Mouse (Mus musculus) MEL (cell line): Measurements from ENCODE around the gene Ccdc105. TPM values are rescaled to one million over a fixed set of nuclear protein-coding genes. Genes with fewer than 3 reads are reported as not detected.

Source experiments
- DNase-seq: peaks from one replicate; pipeline ENCODE4 v3.0.0; 2011; ENCODE audit warnings: low read depth, low spot score
- H3K27ac ChIP-seq: 2 replicates; pipeline ENCODE4 v1.5.1; 2012; ENCODE audit warnings: low read depth, mild to moderate bottlenecking, control low read depth, low read length, moderate library complexity; ENCODE audit not compliant: control insufficient read depth
- H3K27me3 ChIP-seq, 2 experiments: fragments of 150-350 bp in 1 of 2; sonication (generic) in 1 of 2; 2 replicates each; pipeline ENCODE4 v1.6.1; 2012; ENCODE audit warnings: low read length in 2 of 2, mild to moderate bottlenecking in 2 of 2, improper control_type of control experiment in 1 of 2, moderate library complexity in 1 of 2; ENCODE audit not compliant: insufficient read depth in 2 of 2, control insufficient read depth in 1 of 2
- H3K36me3 ChIP-seq, 2 experiments: 2 replicates each; pipeline ENCODE4 v1.6.1; 2012 to 2014; ENCODE audit warnings: low read length in 2 of 2, improper control_type of control experiment in 1 of 2, inconsistent platforms in 1 of 2, mild to moderate bottlenecking in 1 of 2; ENCODE audit not compliant: insufficient read depth in 2 of 2, control insufficient read depth in 1 of 2
- H3K4me1 ChIP-seq, 2 experiments: fragments of 150-350 bp in 1 of 2; sonication (generic) in 1 of 2; 2 replicates each; pipeline ENCODE4 v1.6.1; 2012; ENCODE audit warnings: low read length in 2 of 2, improper control_type of control experiment in 1 of 2, mild to moderate bottlenecking in 1 of 2; ENCODE audit not compliant: insufficient read depth in 2 of 2, control insufficient read depth in 1 of 2
- H3K4me3 ChIP-seq, 2 experiments: fragments of 150-350 bp in 1 of 2; sonication (generic) in 1 of 2; 2 replicates each; pipeline ENCODE4 v1.5.1; 2012; ENCODE audit warnings: low read depth in 2 of 2, low read length in 2 of 2, mild to moderate bottlenecking in 2 of 2, moderate library complexity in 2 of 2, control low read depth in 1 of 2, improper control_type of control experiment in 1 of 2; ENCODE audit not compliant: control insufficient read depth in 1 of 2, insufficient read depth in 1 of 2
- H3K79me2 ChIP-seq: 2 replicates; pipeline ENCODE4 v1.6.1; 2012; ENCODE audit warnings: mild to moderate bottlenecking, low read length, moderate library complexity; ENCODE audit not compliant: control insufficient read depth, poor library complexity, insufficient read depth
- H3K9ac ChIP-seq: 2 replicates; pipeline ENCODE4 v1.6.1; 2012; ENCODE audit warnings: low read depth, mild to moderate bottlenecking, control low read depth, low read length, moderate library complexity; ENCODE audit not compliant: control insufficient read depth, poor library complexity, severe bottlenecking
- H3K9me3 ChIP-seq: fragments of 150-350 bp; sonication (generic); replicated peaks from 2 replicates; pipeline ENCODE4 v1.6.1; 2012; ENCODE audit warnings: mild to moderate bottlenecking, low read length, improper control_type of control experiment, moderate library complexity; ENCODE audit not compliant: insufficient read depth
- CHD1 ChIP-seq: IDR thresholded peaks from 2 replicates; pipeline ENCODE4 v1.6.1; 2012; ENCODE audit warnings: low read depth, mild to moderate bottlenecking, inconsistent platforms, low read length, improper control_type of control experiment
- CHD2 ChIP-seq: IDR thresholded peaks from 2 replicates; pipeline ENCODE4 v1.6.1; 2011; ENCODE audit warnings: low read length, improper control_type of control experiment
- CTCF ChIP-seq, 3 experiments: IDR thresholded peaks in 2 of 3; conservative IDR thresholded peaks in 1 of 3; 2 replicates each; pipeline ENCODE4 v1.5.1; 2011 to 2012; ENCODE audit warnings: low read length in 3 of 3, low read depth in 2 of 3, mild to moderate bottlenecking in 2 of 3, improper control_type of control experiment in 1 of 3, inconsistent platforms in 1 of 3, mixed read lengths in 1 of 3, moderate library complexity in 1 of 3; ENCODE audit not compliant: control insufficient read depth in 1 of 3, insufficient read depth in 1 of 3, poor library complexity in 1 of 3, severe bottlenecking in 1 of 3
- ELF1 ChIP-seq: IDR thresholded peaks from 2 replicates; pipeline ENCODE4 v1.6.1; 2014; ENCODE audit warnings: low read depth, mild to moderate bottlenecking, inconsistent platforms, low read length, improper control_type of control experiment, moderate library complexity
- EP300 ChIP-seq, 2 experiments: IDR thresholded peaks; 2 replicates each; pipeline ENCODE4 v1.6.1; 2011; ENCODE audit warnings: improper control_type of control experiment in 2 of 2, low read length in 2 of 2, low read depth in 1 of 2, mild to moderate bottlenecking in 1 of 2
- ETS1 ChIP-seq: IDR thresholded peaks from 2 replicates; pipeline ENCODE4 v1.6.1; 2012; ENCODE audit warnings: low read depth, mild to moderate bottlenecking, inconsistent platforms, low read length, improper control_type of control experiment, moderate library complexity
- GABPA ChIP-seq: IDR thresholded peaks from 2 replicates; pipeline ENCODE4 v1.6.1; 2012; ENCODE audit warnings: low read depth, mild to moderate bottlenecking, inconsistent platforms, low read length, improper control_type of control experiment, moderate library complexity
- GATA1 ChIP-seq: IDR thresholded peaks from 2 replicates; pipeline ENCODE4 v1.6.1; 2011; ENCODE audit warnings: low read depth, low read length, improper control_type of control experiment
- KAT2A ChIP-seq: conservative IDR thresholded peaks from 2 replicates; pipeline ENCODE4 v1.6.1; 2012; ENCODE audit warnings: low read depth, low read length, improper control_type of control experiment, inconsistent platforms
- MAFK ChIP-seq: IDR thresholded peaks from 2 replicates; pipeline ENCODE4 v1.6.1; 2011; ENCODE audit warnings: low read depth, mild to moderate bottlenecking, low read length, improper control_type of control experiment, borderline replicate concordance
- MAX ChIP-seq: IDR thresholded peaks from 2 replicates; pipeline ENCODE4 v1.6.1; 2011; ENCODE audit warnings: low read length, improper control_type of control experiment
- MYB ChIP-seq: IDR thresholded peaks from 2 replicates; pipeline ENCODE4 v1.6.1; 2011; ENCODE audit warnings: mild to moderate bottlenecking, low read depth, low read length, improper control_type of control experiment
- SMC3 ChIP-seq: IDR thresholded peaks from 2 replicates; pipeline ENCODE4 v1.6.1; 2011; ENCODE audit warnings: low read depth, low read length, improper control_type of control experiment
- TCF12 ChIP-seq: IDR thresholded peaks from 2 replicates; pipeline ENCODE4 v1.6.1; 2014; ENCODE audit warnings: low read depth, mild to moderate bottlenecking, inconsistent platforms, low read length, improper control_type of control experiment, moderate library complexity
- UBTF ChIP-seq: IDR thresholded peaks from 2 replicates; pipeline ENCODE4 v1.6.1; 2012; ENCODE audit warnings: low read depth, mild to moderate bottlenecking, inconsistent platforms, low read length, improper control_type of control experiment, moderate library complexity, borderline replicate concordance; ENCODE audit not compliant: insufficient read depth
- USF2 ChIP-seq, 2 experiments: IDR thresholded peaks; 2 replicates each; pipeline ENCODE4 v1.6.1; 2011 to 2012; ENCODE audit warnings: improper control_type of control experiment in 2 of 2, low read length in 2 of 2, borderline replicate concordance in 1 of 2, inconsistent platforms in 1 of 2, low read depth in 1 of 2, mild to moderate bottlenecking in 1 of 2; ENCODE audit not compliant: insufficient read depth in 1 of 2
- ZC3H11A ChIP-seq: IDR thresholded peaks from 2 replicates; pipeline ENCODE4 v1.6.1; 2012; ENCODE audit warnings: low read depth, mild to moderate bottlenecking, inconsistent platforms, low read length, improper control_type of control experiment
- ZNF384 ChIP-seq: IDR thresholded peaks from 2 replicates; pipeline ENCODE4 v1.6.1; 2012; ENCODE audit warnings: low read depth, mild to moderate bottlenecking, inconsistent platforms, low read length, improper control_type of control experiment
- polyA plus RNA-seq, 2 experiments: library from polyadenylated mRNA; stranded (reverse) in 1 of 2; unstranded in 1 of 2; fragments of >175 nt in 1 of 2; fragments of >200 nt in 1 of 2; gene quantifications; 2 replicates each; pipeline versions ENCODE4 v1.2.1 to v1.2.4; 2012; ENCODE audit warnings: low replicate concordance in 2 of 2, low read depth in 1 of 2; ENCODE audit not compliant: insufficient read length in 2 of 2, insufficient read depth in 1 of 2, missing spikeins in 1 of 2
- total RNA-seq: library from RNA; depleted of rRNA; stranded (reverse); fragments of 300-350 nt; gene quantifications from 2 replicates; pipeline ENCODE4 v1.2.3, GENCODE M21; 2012; rRNA removed

Ccdc105 gene
- total and polyA plus RNA-seq, 3 experiments: not detected

- TF ChIP-seq MYB: no peak
- TF ChIP-seq ETS1: no peak
- TF ChIP-seq GATA1: no peak
- TF ChIP-seq SMC3: no peak
- TF ChIP-seq USF2 (IDR thresholded peaks at IDR 0.05; ENCODE audit: borderline replicate concordance in 1 of 2, insufficient read depth in 1 of 2, low read depth in 1 of 2, low read length in 2 of 2): no peak
- no peak for TF ChIP-seq MAFK
- no peak for TF ChIP-seq MAX
- no peak for TF ChIP-seq EP300 (IDR thresholded peaks at IDR 0.05; ENCODE audit: low read depth in 1 of 2, low read length in 2 of 2)
- no peak for TF ChIP-seq CHD1
- no peak for TF ChIP-seq ZNF384
- no peak for TF ChIP-seq UBTF
- TF ChIP-seq KAT2A: no peak
- TF ChIP-seq GABPA: no peak
- no peak for TF ChIP-seq ELF1
- no peak for TF ChIP-seq ZC3H11A
- TF ChIP-seq CHD2: no peak
- no peak for TF ChIP-seq CTCF (IDR thresholded peaks at IDR 0.05 in 2 of 3, conservative IDR thresholded peaks at IDR 0.05 in 1 of 3; ENCODE audit: control insufficient read depth in 1 of 3, insufficient read depth in 1 of 3, low read depth in 2 of 3, low read length in 3 of 3, poor library complexity in 1 of 3, severe bottlenecking in 1 of 3)
- no peak for TF ChIP-seq TCF12
- no peak overlapping the region for H3K4me3 ChIP-seq
- no peaks in the 10 kb centered on the region for H3K27me3 ChIP-seq
- no peaks in the 10 kb centered on the region for H3K79me2 ChIP-seq
- DNase-seq: no peak
- no peak overlapping the region for H3K9ac ChIP-seq
- H3K4me1 ChIP-seq: no peaks in the 10 kb centered on the region
- H3K36me3 ChIP-seq: no peaks in the 10 kb centered on the region
- no peak overlapping the region for H3K27ac ChIP-seq
- no peaks in the 10 kb centered on the region for H3K9me3 ChIP-seq
Observed at GRCm38 (mm10) chr10:78700881-78701280, 52.0 kb downstream of the Ccdc105 start.

Other genes starting within 250 kb of the Ccdc105 start
- not detected in 2 replicates for gene Olfr1358, start 235.6 kb downstream of the Ccdc105 start, total RNA-seq
- not detected for gene Olfr1358, start 235.6 kb downstream of the Ccdc105 start, polyA plus RNA-seq
- gene Ilvbl, start 178.7 kb downstream of the Ccdc105 start, total RNA-seq: 16.0 and 24.5 TPM in 2 replicates
- 10 to 100 TPM in 1 of 2 experiments, not detected in 1; 22.1 TPM for gene Ilvbl, start 178.7 kb downstream of the Ccdc105 start, polyA plus RNA-seq
- gene Syde1, start 161.1 kb downstream of the Ccdc105 start, total RNA-seq: not detected in 2 replicates
- gene Syde1, start 161.1 kb downstream of the Ccdc105 start, polyA plus RNA-seq: under 1 TPM in 1 of 2 experiments, not detected in 1; 0.01 TPM
- not detected in 2 replicates for gene Olfr1357, start 135.0 kb downstream of the Ccdc105 start, total RNA-seq
- not detected for gene Olfr1357, start 135.0 kb downstream of the Ccdc105 start, polyA plus RNA-seq
- gene Casp14, start 34.8 kb downstream of the Ccdc105 start, total RNA-seq: not detected in 2 replicates
- gene Casp14, start 34.8 kb downstream of the Ccdc105 start, polyA plus RNA-seq: not detected
- gene Slc1a6, start 27.4 kb upstream of the Ccdc105 start, total RNA-seq: not detected in 2 replicates
- gene Slc1a6, start 27.4 kb upstream of the Ccdc105 start, polyA plus RNA-seq: not detected
- not detected in 2 replicates for gene Olfr1356, start 99.1 kb upstream of the Ccdc105 start, total RNA-seq
- gene Olfr1356, start 99.1 kb upstream of the Ccdc105 start, polyA plus RNA-seq: not detected
- not detected in 2 replicates for gene Olfr1355, start 122.5 kb upstream of the Ccdc105 start, total RNA-seq
- not detected for gene Olfr1355, start 122.5 kb upstream of the Ccdc105 start, polyA plus RNA-seq
- not detected in 2 replicates for gene Olfr1354, start 160.1 kb upstream of the Ccdc105 start, total RNA-seq
- gene Olfr1354, start 160.1 kb upstream of the Ccdc105 start, polyA plus RNA-seq: not detected
- gene Olfr8, start 197.6 kb upstream of the Ccdc105 start, total RNA-seq: not detected in 2 replicates
- not detected for gene Olfr8, start 197.6 kb upstream of the Ccdc105 start, polyA plus RNA-seq
- not detected in 2 replicates for gene Olfr1353, start 210.2 kb upstream of the Ccdc105 start, total RNA-seq
- gene Olfr1353, start 210.2 kb upstream of the Ccdc105 start, polyA plus RNA-seq: not detected
- not detected in 2 replicates for gene Olfr1352, start 228.0 kb upstream of the Ccdc105 start, total RNA-seq
- not detected for gene Olfr1352, start 228.0 kb upstream of the Ccdc105 start, polyA plus RNA-seq